ENCODE assay signal across 8 mouse cellular contexts in genomic region chr2:152398691-152399090, GRCm38 (mm10). TPM values are rescaled to one million over a fixed set of nuclear protein-coding genes. Genes with fewer than 3 reads are reported as not detected.
DNase-seq lines count a peak whose midpoint lies in the region; ATAC-seq lines count a peak whose summit lies in the region.

No protein-coding gene starts in this region.

- peak; percentile 96 to 98 for DNase-seq in adrenal gland, adult (ENCODE audit: inconsistent age in 2 of 2, low spot score in 1 of 2)
- DNase-seq in embryo, embryonic 10 days (ENCODE audit: low spot score): peak; percentile 95
- peak; percentile 95 for DNase-seq in gastrocnemius, postnatal 14 days
- DNase-seq in intestine, embryonic 14.5 days (ENCODE audit: low spot score): peak; percentile 96
- peak; percentile 89 to 96 for DNase-seq in left cerebral cortex, postnatal 10 days (ENCODE audit: extremely low spot score in 1 of 2, low spot score in 2 of 2)
- DNase-seq in right cerebral cortex, postnatal 10 days (ENCODE audit: low spot score in 2 of 2): peak; percentile 94 to 95
- DNase-seq in urinary bladder, postnatal 14 days (ENCODE audit: low spot score): peak; percentile 94

- H3K27ac ChIP-seq in intestine, embryonic 14.5 days (ENCODE audit: low read depth): peak overlapping the region; percentile 99

- H3K4me2 ChIP-seq in intestine, embryonic 14.5 days (ENCODE audit: low read length): peak overlapping the region; percentile 91

- peaks cover 22% of the 10 kb centered on the region for H3K4me1 ChIP-seq in intestine, embryonic 14.5 days (replicated peaks; ENCODE audit: control insufficient read depth, insufficient read depth, low read length)

- H3K9me3 ChIP-seq in intestine, embryonic 14.5 days (ENCODE audit: control insufficient read depth, low read length): no peaks in the 10 kb centered on the region

- ATAC-seq in intestine, embryonic 14.5 days (replicated peaks; ENCODE audit: low FRiP score, low TSS enrichment, low read depth): peak; percentile 84
- ATAC-seq in megakaryocyte progenitor cell, adult 5-6 weeks (replicated peaks; ENCODE audit: poor library complexity): peak; percentile 68

- H3K9ac ChIP-seq in intestine, embryonic 14.5 days (ENCODE audit: low read length): peak overlapping the region; percentile 95

- peaks cover 15% of the 10 kb centered on the region; the same call in 1 of the 2 replicates for H3K36me3 ChIP-seq in intestine, embryonic 14.5 days (ENCODE audit: control insufficient read depth, insufficient read depth, low read length)

- H3K27me3 ChIP-seq in intestine, embryonic 14.5 days (replicated peaks; ENCODE audit: control insufficient read depth, insufficient read depth, low read length): no peaks in the 10 kb centered on the region

- WGBS in intestine, embryonic 14.5 days: under 1% methylated on average over 38 of the region's 38 CpGs

- intact Hi-C loops in gastrocnemius, postnatal 14 days (cut with DNase I; ENCODE audit: low total_unique reads): no loop called here
- intact Hi-C loops in left cerebral cortex, postnatal 10 days (cut with DNase I): loop anchor here (10.0 kb wide), 1 partner anchor 146 kb away; the partner anchor contains the start of gene Defb29

- peak overlapping the region; percentile 82 for H3K4me3 ChIP-seq in intestine, embryonic 14.5 days (ENCODE audit: low read depth, low read length)

RNA-seq across cellular contexts. Expression of gene Sox12, which starts 0.8 kb away (rescaled TPM):
- total RNA-seq in gastrocnemius, postnatal 14 days (2021): 1 to 10 TPM; 2.9 to 4.3 TPM
- 12.1 and 13.2 TPM in 2 replicates for polyA plus RNA-seq in intestine, embryonic 14.5 days (2014; fragmentation: Nextera tagmentation; extraction: Ambion mirVana)
- total RNA-seq in left cerebral cortex, postnatal 10 days (2021): 10 to 100 TPM; 35.3 to 38.0 TPM
- total RNA-seq in megakaryocyte progenitor cell, adult 5-6 weeks (2015): 6.8 and 9.0 TPM in 2 replicates
- total RNA-seq in megakaryocyte progenitor cell, adult 5-6 weeks (2017): 1.9 and 2.2 TPM in 2 replicates

RNA-seq across cellular contexts. Expression of gene Zcchc3, which starts 16.1 kb away (rescaled TPM):
- 1 to 10 TPM; 2.7 to 3.2 TPM for total RNA-seq in gastrocnemius, postnatal 14 days (2021)
- 38.2 and 39.1 TPM in 2 replicates for polyA plus RNA-seq in intestine, embryonic 14.5 days (2014; fragmentation: Nextera tagmentation; extraction: Ambion mirVana)
- 10 to 100 TPM; 10.6 to 10.9 TPM for total RNA-seq in left cerebral cortex, postnatal 10 days (2021)
- total RNA-seq in megakaryocyte progenitor cell, adult 5-6 weeks (2015): 5.3 and 5.7 TPM in 2 replicates
- 2.8 and 4.1 TPM in 2 replicates for total RNA-seq in megakaryocyte progenitor cell, adult 5-6 weeks (2017)

RNA-seq across cellular contexts. Expression of gene 6820408C15Rik, which starts 16.7 kb away (rescaled TPM):
- not detected for total RNA-seq in gastrocnemius, postnatal 14 days (2021)
- polyA plus RNA-seq in intestine, embryonic 14.5 days (2014; fragmentation: Nextera tagmentation; extraction: Ambion mirVana): 0.51 and 0.86 TPM in 2 replicates
- total RNA-seq in left cerebral cortex, postnatal 10 days (2021): 1 to 10 TPM; 3.4 to 3.7 TPM
- not detected in 2 replicates for total RNA-seq in megakaryocyte progenitor cell, adult 5-6 weeks (2015)
- 0.29 TPM in 1 of 2 replicates, not detected in the other for total RNA-seq in megakaryocyte progenitor cell, adult 5-6 weeks (2017)

RNA-seq across cellular contexts. Expression of gene Nrsn2, which starts 22.3 kb away (rescaled TPM):
- total RNA-seq in gastrocnemius, postnatal 14 days (2021): not detected
- 3.9 and 4.5 TPM in 2 replicates for polyA plus RNA-seq in intestine, embryonic 14.5 days (2014; fragmentation: Nextera tagmentation; extraction: Ambion mirVana)
- total RNA-seq in left cerebral cortex, postnatal 10 days (2021): 10 to 100 TPM; 37.5 to 53.4 TPM
- total RNA-seq in megakaryocyte progenitor cell, adult 5-6 weeks (2015): not detected in 2 replicates
- not detected in 2 replicates for total RNA-seq in megakaryocyte progenitor cell, adult 5-6 weeks (2017)

RNA-seq across cellular contexts. Expression of gene Trib3, which starts 54.9 kb away (rescaled TPM):
- 1 to 10 TPM; 1.0 to 1.6 TPM for total RNA-seq in gastrocnemius, postnatal 14 days (2021)
- polyA plus RNA-seq in intestine, embryonic 14.5 days (2014; fragmentation: Nextera tagmentation; extraction: Ambion mirVana): 1.8 and 2.8 TPM in 2 replicates
- 1 to 10 TPM in 1 of 2 experiments, under 1 TPM in 1; 0.49 to 1.0 TPM for total RNA-seq in left cerebral cortex, postnatal 10 days (2021)
- total RNA-seq in megakaryocyte progenitor cell, adult 5-6 weeks (2015): not detected in 2 replicates
- not detected in 2 replicates for total RNA-seq in megakaryocyte progenitor cell, adult 5-6 weeks (2017)

Comparison
In these comparisons a context has a peak if more than half of its experiments do, and no peak if none do; other contexts are left out.
1. Peak in every context shown above with its lines: DNase-seq, ATAC-seq, H3K4me3 ChIP-seq and H3K27ac ChIP-seq.